Mouse (Mus musculus): ENCODE measurements around the gene Slc16a12. TPM values are rescaled to one million over a fixed set of nuclear protein-coding genes. Genes with fewer than 3 reads are reported as not detected.

Gene Slc16a12
- polyA plus RNA-seq, 1 experiment from 2014 or later, result 0.88 TPM

DNA sequence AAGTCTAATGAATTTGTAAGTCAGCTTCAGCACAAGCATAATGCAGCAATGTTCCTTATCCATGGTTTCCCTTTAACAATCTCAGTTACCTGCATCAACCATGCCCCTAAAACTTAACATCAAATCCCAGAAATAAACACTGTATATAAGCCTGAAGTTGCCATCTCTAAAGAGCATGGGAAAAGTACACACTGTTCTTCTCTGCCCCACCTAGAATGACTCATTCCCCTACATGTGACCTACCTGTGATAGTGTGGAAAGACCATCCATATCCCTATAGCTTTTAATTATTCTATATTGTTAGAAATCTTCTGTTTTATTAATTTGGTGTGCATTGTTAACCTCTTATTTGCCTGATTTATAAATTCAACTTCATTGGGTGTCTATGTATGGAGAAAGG, 27.0 kb downstream of the Slc16a12 start:
- no peak overlapping the region for H3K27ac ChIP-seq (ENCODE audit: low read depth, low read length)
- H3K4me3 ChIP-seq (ENCODE audit: low read depth, low read length), result no peak overlapping the region
- no peaks in the 10 kb centered on the region for H3K36me3 ChIP-seq (ENCODE audit: control insufficient read depth, insufficient read depth, low read length)
- no peaks in the 10 kb centered on the region for H3K27me3 ChIP-seq (ENCODE audit: control insufficient read depth, insufficient read depth, low read length)
- H3K4me2 ChIP-seq (ENCODE audit: low read depth, low read length), result no peak overlapping the region
- H3K9me3 ChIP-seq (ENCODE audit: control insufficient read depth, low read length), result no peaks in the 10 kb centered on the region
- ATAC-seq (ENCODE audit: low read depth), result no peak
- H3K9ac ChIP-seq (replicated peaks; ENCODE audit: low read depth, low read length), result no peak overlapping the region
- no peaks in the 10 kb centered on the region for H3K4me1 ChIP-seq (ENCODE audit: control insufficient read depth, insufficient read depth, low read length)

DNA sequence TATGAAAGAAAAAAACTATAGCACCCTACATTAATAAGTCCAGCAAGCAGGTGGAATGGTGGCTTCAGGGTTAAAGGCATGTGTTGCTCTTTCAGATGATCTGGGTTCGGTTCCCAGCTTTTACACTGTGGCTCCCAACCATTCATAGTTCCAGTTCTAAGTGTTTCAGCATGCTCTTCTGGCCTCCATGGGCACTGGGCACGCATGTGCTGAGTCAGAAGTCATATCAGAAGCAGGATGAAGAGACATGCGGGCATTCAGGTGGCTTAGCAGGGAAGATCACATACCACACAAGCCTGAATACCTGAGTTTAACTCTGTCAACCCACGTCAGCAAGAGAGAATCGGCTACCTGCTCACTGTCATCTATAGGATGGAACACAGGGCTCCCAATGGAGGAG, 28.1 kb downstream of the Slc16a12 start:
- Histone ChIP-seq H3K9me3 (ENCODE audit: control insufficient read depth, low read length) (no peaks in the 10 kb centered on the region), H3K9ac (replicated peaks; ENCODE audit: low read depth, low read length) (no peak overlapping the region), H3K27ac (ENCODE audit: low read depth, low read length) (no peak overlapping the region), H3K4me3 (ENCODE audit: low read depth, low read length) (no peak overlapping the region), H3K4me1 (ENCODE audit: control insufficient read depth, insufficient read depth, low read length) (no peaks in the 10 kb centered on the region), H3K4me2 (ENCODE audit: low read depth, low read length) (no peak overlapping the region), H3K27me3 (ENCODE audit: control insufficient read depth, insufficient read depth, low read length) (no peaks in the 10 kb centered on the region), H3K36me3 (ENCODE audit: control insufficient read depth, insufficient read depth, low read length) (no peaks in the 10 kb centered on the region)
- ATAC-seq (ENCODE audit: low read depth), result no peak
- WGBS, result 86% methylated on average over 5 of the region's 5 CpGs

DNA sequence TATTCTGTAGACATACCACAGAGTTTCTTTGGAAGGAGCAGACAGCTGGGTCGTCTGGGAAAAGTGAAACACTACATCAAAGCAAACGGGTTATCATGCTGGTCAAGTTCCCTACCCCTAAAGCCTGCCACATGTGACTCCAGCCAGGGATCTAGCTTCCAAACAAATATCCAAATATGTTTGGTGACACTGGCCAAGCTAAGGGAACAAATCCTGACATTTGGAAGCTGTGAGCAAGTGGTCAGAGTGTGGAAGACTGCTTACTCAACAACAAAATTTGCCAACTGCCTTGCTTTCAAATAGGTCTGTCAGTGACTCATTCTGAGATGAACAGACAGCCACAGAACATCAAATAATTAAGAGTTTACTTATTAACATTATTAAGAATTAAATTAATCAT, 28.6 kb downstream of the Slc16a12 start:
- 61% methylated on average over 2 of the region's 2 CpGs for WGBS
- H3K9me3 ChIP-seq (ENCODE audit: control insufficient read depth, low read length), result no peaks in the 10 kb centered on the region
- H3K4me1 ChIP-seq (ENCODE audit: control insufficient read depth, insufficient read depth, low read length), result no peaks in the 10 kb centered on the region
- H3K27ac ChIP-seq (ENCODE audit: low read depth, low read length), result no peak overlapping the region
- no peak overlapping the region for H3K4me2 ChIP-seq (ENCODE audit: low read depth, low read length)
- no peaks in the 10 kb centered on the region for H3K27me3 ChIP-seq (ENCODE audit: control insufficient read depth, insufficient read depth, low read length)
- H3K4me3 ChIP-seq (ENCODE audit: low read depth, low read length), result no peak overlapping the region
- no peak overlapping the region for H3K9ac ChIP-seq (replicated peaks; ENCODE audit: low read depth, low read length)
- no peaks in the 10 kb centered on the region for H3K36me3 ChIP-seq (ENCODE audit: control insufficient read depth, insufficient read depth, low read length)
- ATAC-seq (ENCODE audit: low read depth), result no peak

DNA sequence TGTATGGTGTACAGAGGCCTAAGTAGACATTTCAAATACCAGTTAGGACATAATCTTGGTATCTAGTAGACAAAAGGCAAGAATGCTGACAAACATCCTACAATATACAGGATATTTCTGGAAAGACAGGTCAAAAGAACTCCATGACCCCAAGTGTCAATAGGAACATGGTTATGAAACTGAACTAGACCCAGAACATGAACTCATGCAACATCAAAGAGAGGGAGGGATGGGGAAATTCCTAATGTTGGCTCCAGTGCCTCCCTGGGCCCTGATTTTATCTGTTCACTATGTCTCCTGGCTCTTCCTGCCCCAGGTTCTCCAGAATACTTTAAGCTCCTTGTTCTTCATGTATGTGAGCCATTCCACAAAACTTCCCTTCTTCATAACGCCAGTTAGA, 31.2 kb downstream of the Slc16a12 start:
- Histone ChIP-seq H3K4me3 (ENCODE audit: low read depth, low read length) (no peak overlapping the region), H3K27me3 (ENCODE audit: control insufficient read depth, insufficient read depth, low read length) (no peaks in the 10 kb centered on the region), H3K4me2 (ENCODE audit: low read depth, low read length) (no peak overlapping the region), H3K36me3 (ENCODE audit: control insufficient read depth, insufficient read depth, low read length) (no peaks in the 10 kb centered on the region), H3K9ac (replicated peaks; ENCODE audit: low read depth, low read length) (no peak overlapping the region), H3K27ac (ENCODE audit: low read depth, low read length) (no peak overlapping the region), H3K4me1 (ENCODE audit: control insufficient read depth, insufficient read depth, low read length) (no peaks in the 10 kb centered on the region), H3K9me3 (ENCODE audit: control insufficient read depth, low read length) (no peaks in the 10 kb centered on the region)
- no peak for ATAC-seq (ENCODE audit: low read depth)
- WGBS, result 88% methylated on average over 1 of the region's 1 CpGs

DNA sequence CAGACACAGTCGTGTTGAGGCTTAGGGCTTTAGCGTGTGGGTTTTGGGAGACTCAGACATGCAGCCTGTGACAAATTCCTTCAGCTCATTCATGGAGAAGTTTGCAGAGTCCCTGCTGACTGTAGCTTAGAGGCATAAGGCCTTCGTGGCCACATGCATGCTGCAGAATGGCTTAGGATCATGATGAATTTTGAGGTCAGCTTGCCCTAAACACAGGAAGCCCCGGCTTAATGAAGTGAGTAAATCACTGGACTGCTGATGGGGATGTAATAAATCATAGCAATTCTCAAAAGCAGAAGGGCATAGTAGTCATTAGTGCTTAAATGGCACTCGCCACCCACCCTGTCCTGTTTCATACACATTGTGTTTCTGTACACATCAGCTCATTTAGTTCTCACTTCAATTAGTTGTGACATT, 32.8 kb downstream of the Slc16a12 start:
- no peaks in the 10 kb centered on the region for H3K9me3 ChIP-seq (ENCODE audit: control insufficient read depth, low read length)
- no peak overlapping the region for H3K4me3 ChIP-seq (ENCODE audit: low read depth, low read length)
- no peak; the same call in 1 of the 2 replicates for ATAC-seq (ENCODE audit: low read depth)
- H3K9ac ChIP-seq (replicated peaks; ENCODE audit: low read depth, low read length), result no peak overlapping the region
- H3K4me2 ChIP-seq (ENCODE audit: low read depth, low read length), result no peak overlapping the region
- no peaks in the 10 kb centered on the region for H3K27me3 ChIP-seq (ENCODE audit: control insufficient read depth, insufficient read depth, low read length)
- H3K4me1 ChIP-seq (ENCODE audit: control insufficient read depth, insufficient read depth, low read length), result no peaks in the 10 kb centered on the region
- no peak overlapping the region for H3K27ac ChIP-seq (ENCODE audit: low read depth, low read length)
- WGBS, result 57% methylated on average over 5 of the region's 5 CpGs
- no peaks in the 10 kb centered on the region for H3K36me3 ChIP-seq (ENCODE audit: control insufficient read depth, insufficient read depth, low read length)

DNA sequence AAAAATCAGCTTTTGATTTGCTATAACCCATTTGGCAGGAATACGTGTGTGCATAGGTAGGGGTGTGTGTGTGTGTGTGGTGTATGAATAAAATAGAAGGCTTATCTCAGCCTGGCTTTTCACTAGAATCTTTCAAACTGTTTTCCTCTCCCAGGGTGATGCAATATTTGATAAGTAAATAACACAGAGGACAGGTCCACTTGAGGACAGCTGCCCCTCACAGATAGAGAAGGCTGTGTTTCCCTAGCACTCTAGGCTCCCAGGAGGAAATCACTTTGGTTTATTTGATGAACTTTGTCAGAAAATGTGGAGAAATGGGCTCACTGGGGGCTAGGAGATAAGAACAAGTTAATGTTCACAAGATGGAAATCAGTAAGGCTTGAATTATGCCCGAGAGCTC, 35.0 kb downstream of the Slc16a12 start:
- Histone ChIP-seq H3K27ac (ENCODE audit: low read depth, low read length) (no peak overlapping the region), H3K9me3 (ENCODE audit: control insufficient read depth, low read length) (no peaks in the 10 kb centered on the region), H3K4me2 (ENCODE audit: low read depth, low read length) (no peak overlapping the region), H3K4me3 (ENCODE audit: low read depth, low read length) (no peak overlapping the region), H3K27me3 (ENCODE audit: control insufficient read depth, insufficient read depth, low read length) (no peaks in the 10 kb centered on the region), H3K9ac (replicated peaks; ENCODE audit: low read depth, low read length) (no peak overlapping the region), H3K4me1 (ENCODE audit: control insufficient read depth, insufficient read depth, low read length) (no peaks in the 10 kb centered on the region), H3K36me3 (ENCODE audit: control insufficient read depth, insufficient read depth, low read length) (no peaks in the 10 kb centered on the region)
- WGBS, result 90% methylated on average over 2 of the region's 2 CpGs
- ATAC-seq (ENCODE audit: low read depth), result no peak

DNA sequence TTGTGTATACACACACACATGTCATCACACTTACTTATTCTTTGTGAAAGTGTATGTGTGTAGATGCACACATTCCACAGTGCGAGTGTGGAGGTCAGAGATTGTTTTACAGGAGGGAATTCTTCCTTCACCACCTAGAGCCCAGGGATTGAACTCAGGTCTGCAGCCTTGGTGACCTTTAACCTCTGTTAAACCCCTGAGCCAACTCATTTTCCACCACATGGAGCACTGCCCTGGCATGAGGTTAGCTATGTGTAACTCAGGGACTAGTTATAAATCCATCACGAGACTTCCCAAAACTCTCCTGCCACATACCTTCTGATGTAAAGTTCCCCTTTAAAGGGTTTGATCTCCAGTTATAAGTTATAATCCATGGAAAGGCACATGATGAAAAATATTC, 38.9 kb downstream of the Slc16a12 start:
- H3K27ac ChIP-seq (ENCODE audit: low read depth, low read length), result no peak overlapping the region
- H3K27me3 ChIP-seq (ENCODE audit: control insufficient read depth, insufficient read depth, low read length), result no peaks in the 10 kb centered on the region
- no peak overlapping the region for H3K9ac ChIP-seq (replicated peaks; ENCODE audit: low read depth, low read length)
- no peaks in the 10 kb centered on the region for H3K4me1 ChIP-seq (ENCODE audit: control insufficient read depth, insufficient read depth, low read length)
- H3K9me3 ChIP-seq (ENCODE audit: control insufficient read depth, low read length), result no peaks in the 10 kb centered on the region
- 90% methylated on average over 2 of the region's 2 CpGs for WGBS
- no peak overlapping the region for H3K4me3 ChIP-seq (ENCODE audit: low read depth, low read length)
- H3K4me2 ChIP-seq (ENCODE audit: low read depth, low read length), result no peak overlapping the region
- H3K36me3 ChIP-seq (ENCODE audit: control insufficient read depth, insufficient read depth, low read length), result no peaks in the 10 kb centered on the region
- no peak for ATAC-seq (ENCODE audit: low read depth)

DNA sequence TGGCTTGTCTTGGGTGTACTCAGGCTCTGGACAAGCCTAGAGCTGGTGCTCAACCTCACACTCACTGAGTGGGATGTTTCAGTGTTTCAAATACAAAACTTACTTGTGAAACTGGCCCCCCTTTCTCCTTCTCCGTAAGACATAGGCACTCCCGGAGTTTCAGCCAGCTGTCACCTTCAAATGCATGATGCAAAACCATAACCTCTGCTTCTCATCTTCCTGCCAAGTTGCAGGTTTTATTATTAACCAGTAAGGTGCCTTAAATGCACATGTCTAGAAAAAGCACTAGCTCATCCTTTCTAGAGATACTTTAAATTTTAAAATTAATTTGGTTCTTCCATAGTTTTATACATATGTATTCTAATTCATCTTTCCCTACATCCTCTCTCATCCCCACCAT, 39.5 kb downstream of the Slc16a12 start:
- H3K4me1 ChIP-seq (ENCODE audit: control insufficient read depth, insufficient read depth, low read length), result no peaks in the 10 kb centered on the region
- no peak overlapping the region for H3K9ac ChIP-seq (replicated peaks; ENCODE audit: low read depth, low read length)
- no peak for ATAC-seq (ENCODE audit: low read depth)
- 92% methylated on average over 2 of the region's 2 CpGs for WGBS
- no peaks in the 10 kb centered on the region for H3K27me3 ChIP-seq (ENCODE audit: control insufficient read depth, insufficient read depth, low read length)
- H3K4me2 ChIP-seq (ENCODE audit: low read depth, low read length), result no peak overlapping the region
- H3K36me3 ChIP-seq (ENCODE audit: control insufficient read depth, insufficient read depth, low read length), result no peaks in the 10 kb centered on the region
- no peaks in the 10 kb centered on the region for H3K9me3 ChIP-seq (ENCODE audit: control insufficient read depth, low read length)
- H3K4me3 ChIP-seq (ENCODE audit: low read depth, low read length), result no peak overlapping the region
- no peak overlapping the region for H3K27ac ChIP-seq (ENCODE audit: low read depth, low read length)

DNA sequence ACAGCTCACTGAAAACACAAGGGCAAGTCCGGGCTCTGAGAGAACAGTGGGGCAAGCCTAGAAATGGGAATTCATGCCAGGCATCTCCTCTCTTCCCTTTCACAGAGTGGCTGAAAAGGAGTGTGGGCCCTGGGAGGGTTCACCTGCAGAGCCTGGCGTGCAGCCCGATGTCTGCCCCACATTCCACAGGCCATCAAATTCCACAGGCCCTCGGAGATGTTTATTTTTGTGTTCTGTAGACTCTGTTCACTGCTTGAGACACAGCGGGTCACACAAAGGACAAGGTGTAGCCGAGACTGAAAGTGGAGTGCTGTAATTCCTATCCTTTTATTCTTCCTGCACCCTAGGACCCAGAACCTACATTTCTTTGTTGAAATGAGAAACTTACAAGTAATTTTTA, 40.8 kb downstream of the Slc16a12 start:
- Histone ChIP-seq H3K27me3 (ENCODE audit: control insufficient read depth, insufficient read depth, low read length) (no peaks in the 10 kb centered on the region), H3K4me3 (ENCODE audit: low read depth, low read length) (no peak overlapping the region), H3K9me3 (ENCODE audit: control insufficient read depth, low read length) (no peaks in the 10 kb centered on the region), H3K4me1 (ENCODE audit: control insufficient read depth, insufficient read depth, low read length) (no peaks in the 10 kb centered on the region), H3K27ac (ENCODE audit: low read depth, low read length) (no peak overlapping the region), H3K36me3 (ENCODE audit: control insufficient read depth, insufficient read depth, low read length) (no peaks in the 10 kb centered on the region), H3K4me2 (ENCODE audit: low read depth, low read length) (no peak overlapping the region), H3K9ac (replicated peaks; ENCODE audit: low read depth, low read length) (no peak overlapping the region)
- no peak for ATAC-seq (ENCODE audit: low read depth)
- 75% methylated on average over 6 of the region's 6 CpGs for WGBS

DNA sequence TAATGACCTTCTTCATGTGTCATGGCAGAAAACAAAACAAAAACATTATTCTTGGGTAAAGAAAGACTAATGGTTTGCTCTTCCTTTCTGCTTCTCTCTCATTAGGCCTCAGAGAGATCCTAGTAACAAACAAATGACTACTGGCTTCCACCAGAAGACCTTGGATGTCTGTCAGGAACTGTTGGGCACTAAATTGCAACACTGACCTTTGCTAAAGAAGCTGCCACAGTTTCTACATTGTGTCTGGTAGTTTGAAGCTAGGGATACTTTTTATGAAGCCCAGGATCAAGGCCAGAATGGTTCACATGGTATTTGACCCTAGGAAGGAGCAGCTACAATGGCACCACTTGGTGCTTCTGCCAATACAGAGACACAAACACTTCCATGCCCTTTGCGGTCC, 41.9 kb downstream of the Slc16a12 start:
- no peaks in the 10 kb centered on the region for H3K4me1 ChIP-seq (ENCODE audit: control insufficient read depth, insufficient read depth, low read length)
- no peaks in the 10 kb centered on the region for H3K9me3 ChIP-seq (ENCODE audit: control insufficient read depth, low read length)
- 95% methylated on average over 1 of the region's 1 CpGs for WGBS
- H3K4me3 ChIP-seq (ENCODE audit: low read depth, low read length), result no peak overlapping the region
- no peak for ATAC-seq (ENCODE audit: low read depth)
- no peaks in the 10 kb centered on the region for H3K27me3 ChIP-seq (ENCODE audit: control insufficient read depth, insufficient read depth, low read length)
- no peak overlapping the region for H3K27ac ChIP-seq (ENCODE audit: low read depth, low read length)
- no peaks in the 10 kb centered on the region for H3K36me3 ChIP-seq (ENCODE audit: control insufficient read depth, insufficient read depth, low read length)
- no peak overlapping the region for H3K4me2 ChIP-seq (ENCODE audit: low read depth, low read length)
- no peak overlapping the region for H3K9ac ChIP-seq (replicated peaks; ENCODE audit: low read depth, low read length)

Data from neural tube, embryonic 14.5 days (tissue).